Mouse (Mus musculus) brain, embryonic 14.5 days (tissue): ENCODE data around the gene Capg.

ENCODE experiments used
- CTCF ChIP-seq: fragments of 200-500 bp; IDR thresholded peaks from 2 replicates; pipeline ENCODE4 v1.5.1; 2012; ENCODE audit warnings: inconsistent platforms, mild to moderate bottlenecking, moderate library complexity, borderline replicate concordance; ENCODE audit not compliant: insufficient read depth, insufficient read length; ENCODE audit errors: extremely low read depth
- POLR2A ChIP-seq: fragments of 200-500 bp; IDR thresholded peaks from 2 replicates; pipeline ENCODE4 v1.6.1; 2012; ENCODE audit warnings: mild to moderate bottlenecking, inconsistent platforms, borderline replicate concordance; ENCODE audit not compliant: poor library complexity, insufficient read depth, insufficient read length, severe bottlenecking; ENCODE audit errors: extremely low read depth

- TF ChIP-seq POLR2A = no peak
- no peak for TF ChIP-seq CTCF
Measured at GRCm38 (mm10) chr6:72597083-72597874, 53.1 kb downstream of the Capg start.
